Mouse (Mus musculus): ENCODE data around the gene Arhgdib.

Arhgdib gene

DNA sequence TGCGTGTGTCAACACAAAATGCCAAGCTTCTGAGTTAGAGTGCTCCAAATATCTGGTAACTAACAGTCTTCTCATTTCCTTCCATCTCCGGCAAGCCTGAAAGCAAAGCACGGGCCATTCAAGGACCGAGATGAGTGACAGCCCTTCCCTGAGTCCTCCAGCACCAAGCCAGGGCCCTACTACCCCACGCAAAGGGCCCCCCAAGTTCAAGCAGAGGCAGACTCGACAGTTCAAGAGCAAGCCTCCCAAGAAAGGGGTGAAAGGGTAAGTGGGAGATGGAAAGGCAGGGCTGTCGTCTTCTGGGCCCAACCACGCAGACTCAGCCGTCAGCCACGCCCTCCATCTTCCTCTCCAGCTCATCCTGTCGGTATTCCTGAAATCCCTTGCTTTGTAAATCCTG lies 17.4 kb upstream of the Arhgdib start:
- TF ChIP-seq GATA4 (IDR thresholded peaks at IDR 0.05; ENCODE audit: insufficient replicate concordance, low read length), result no peak

DNA sequence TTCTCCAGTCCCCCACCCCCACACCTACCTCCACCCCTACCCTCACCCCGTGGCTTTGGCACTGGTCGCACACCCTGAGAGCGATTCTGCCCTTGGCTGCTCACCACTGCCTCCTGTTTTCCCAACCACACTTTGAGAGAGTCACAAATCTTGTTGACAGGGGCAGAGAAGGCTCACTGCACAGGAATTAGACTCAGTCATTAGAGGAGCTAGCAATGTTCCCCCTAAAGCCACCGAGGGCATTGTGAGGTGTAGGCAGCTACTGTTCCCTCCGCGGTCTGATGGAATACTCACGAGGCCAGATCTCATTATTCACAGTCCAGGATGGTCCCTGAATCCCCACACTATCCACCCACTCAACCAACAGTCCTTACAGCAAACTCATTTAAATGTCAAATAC lies 15.4 kb upstream of the Arhgdib start:
- TF ChIP-seq GATA4 (IDR thresholded peaks at IDR 0.05; ENCODE audit: insufficient replicate concordance, low read length), result no peak

DNA sequence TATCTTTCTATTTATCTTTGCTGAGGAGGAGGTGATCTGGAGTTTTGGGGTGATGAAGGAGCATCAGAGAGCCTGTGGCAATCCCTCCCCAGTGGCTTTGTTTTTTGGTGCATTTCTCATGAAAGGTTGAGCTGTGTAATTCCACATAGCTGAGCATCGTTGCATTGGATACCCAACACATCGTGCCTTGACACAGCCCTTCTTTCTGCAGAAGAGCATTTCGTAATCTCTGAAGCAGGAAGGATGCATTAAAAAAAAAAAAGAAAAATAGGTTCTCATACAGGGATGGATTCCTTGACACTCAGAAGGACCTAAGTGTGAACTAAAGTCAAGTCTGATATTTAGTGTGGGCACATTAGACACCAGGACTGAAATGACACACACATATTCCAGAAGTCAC lies 13.5 kb upstream of the Arhgdib start:
- TF ChIP-seq GATA4 (IDR thresholded peaks at IDR 0.05; ENCODE audit: insufficient replicate concordance, low read length), result no peak

DNA sequence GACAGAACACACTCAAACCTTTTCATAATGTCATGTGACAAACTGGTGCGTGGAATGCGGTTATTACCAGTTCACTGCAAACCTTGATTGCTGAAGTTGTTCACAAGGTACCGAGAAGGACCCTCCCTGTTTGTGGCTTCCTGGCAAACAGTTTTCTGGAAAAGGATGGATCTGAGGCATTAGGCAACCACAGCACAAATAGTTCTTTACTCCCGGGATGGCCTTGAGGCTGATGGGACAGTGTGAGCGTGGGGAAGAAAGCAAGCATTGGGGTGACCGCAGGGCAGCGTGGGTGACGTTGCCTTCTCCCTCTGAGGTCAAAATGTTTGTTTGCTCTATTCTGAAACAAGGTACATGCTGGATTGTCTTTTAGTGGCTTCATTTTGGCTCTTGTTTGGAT lies 13.0 kb upstream of the Arhgdib start:
- TF ChIP-seq GATA4 (IDR thresholded peaks at IDR 0.05; ENCODE audit: insufficient replicate concordance, low read length), result no peak

DNA sequence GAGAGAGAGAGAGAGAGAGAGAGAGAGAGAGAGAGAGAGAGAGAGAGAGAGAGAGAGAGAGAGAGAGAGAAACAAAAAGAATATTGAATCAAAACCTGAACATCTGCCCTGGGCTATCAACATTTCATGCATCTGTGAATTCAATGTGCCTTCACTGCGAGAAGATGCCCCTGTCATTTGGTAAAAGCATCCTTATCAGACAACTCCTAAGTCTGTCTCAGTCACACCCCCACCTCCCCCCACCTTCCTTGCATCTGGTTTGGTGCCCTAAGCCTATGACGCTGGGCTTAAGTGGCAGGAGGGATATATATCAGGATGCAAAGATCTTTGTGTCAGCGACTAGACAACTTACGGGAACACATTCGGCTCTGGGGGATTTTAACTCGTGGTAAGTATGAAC lies 12.5 kb upstream of the Arhgdib start:
- no peak for TF ChIP-seq GATA4 (IDR thresholded peaks at IDR 0.05; ENCODE audit: insufficient replicate concordance, low read length)

DNA sequence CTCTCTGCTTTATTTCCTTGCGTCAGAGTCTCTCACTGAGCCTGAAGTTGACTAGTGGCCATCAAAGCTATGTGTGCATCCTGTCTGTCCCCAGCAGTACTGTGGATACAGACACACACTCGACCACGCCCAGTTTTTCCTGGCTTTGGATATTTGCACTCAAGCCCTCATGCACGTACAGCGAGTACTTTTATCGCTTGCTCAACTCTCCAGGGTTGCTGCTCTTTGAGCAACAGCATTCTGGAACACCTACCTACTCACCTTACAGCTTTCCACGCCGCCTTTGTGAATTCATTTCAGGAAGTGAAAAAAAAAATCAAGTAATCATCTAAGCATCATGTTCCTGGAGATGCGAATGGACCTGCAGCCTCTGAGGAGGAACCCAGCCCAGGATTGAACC lies 11.2 kb upstream of the Arhgdib start:
- no peak for TF ChIP-seq GATA4 (IDR thresholded peaks at IDR 0.05; ENCODE audit: insufficient replicate concordance, low read length)

DNA sequence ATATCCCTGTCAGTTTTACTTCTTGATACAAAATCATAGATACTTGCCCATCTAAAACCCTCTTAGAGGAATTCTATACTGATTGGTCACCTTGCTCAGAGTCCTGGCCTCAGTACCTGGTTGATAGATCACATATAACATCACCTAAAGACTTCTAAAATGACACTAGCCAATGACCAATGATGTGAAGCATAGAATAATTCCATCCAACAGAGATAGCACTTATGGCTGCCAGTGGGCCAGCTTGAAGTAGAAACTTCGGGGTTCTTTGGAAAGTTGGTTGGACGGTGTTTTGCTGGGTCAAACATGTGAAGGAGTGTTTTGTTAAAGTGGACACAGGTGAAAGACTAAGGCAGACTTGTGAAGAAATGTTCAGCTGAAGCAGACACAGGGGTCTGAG lies 8.5 kb upstream of the Arhgdib start:
- TF ChIP-seq GATA4 (IDR thresholded peaks at IDR 0.05; ENCODE audit: insufficient replicate concordance, low read length), result no peak

DNA sequence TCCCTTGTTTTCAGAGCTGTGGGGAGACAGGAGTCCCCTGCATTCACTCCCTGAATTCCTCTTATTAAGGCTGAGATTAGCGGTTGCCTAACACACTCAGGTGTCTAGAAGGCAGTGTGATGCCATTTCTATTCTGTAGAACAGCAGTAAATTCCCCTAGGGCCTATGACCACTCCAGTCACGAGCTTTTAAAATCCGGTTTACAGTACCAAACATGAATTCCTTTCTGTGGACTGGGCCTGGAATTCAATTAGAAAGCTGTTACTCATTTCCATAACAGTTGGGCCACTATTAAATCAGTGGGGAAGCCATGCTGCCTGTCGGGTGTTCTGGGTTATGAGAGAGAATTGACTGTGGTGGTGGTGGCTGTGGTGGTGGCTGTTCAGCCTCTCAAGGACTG lies 6.0 kb upstream of the Arhgdib start:
- no peak for TF ChIP-seq GATA4 (IDR thresholded peaks at IDR 0.05; ENCODE audit: insufficient replicate concordance, low read length)

DNA sequence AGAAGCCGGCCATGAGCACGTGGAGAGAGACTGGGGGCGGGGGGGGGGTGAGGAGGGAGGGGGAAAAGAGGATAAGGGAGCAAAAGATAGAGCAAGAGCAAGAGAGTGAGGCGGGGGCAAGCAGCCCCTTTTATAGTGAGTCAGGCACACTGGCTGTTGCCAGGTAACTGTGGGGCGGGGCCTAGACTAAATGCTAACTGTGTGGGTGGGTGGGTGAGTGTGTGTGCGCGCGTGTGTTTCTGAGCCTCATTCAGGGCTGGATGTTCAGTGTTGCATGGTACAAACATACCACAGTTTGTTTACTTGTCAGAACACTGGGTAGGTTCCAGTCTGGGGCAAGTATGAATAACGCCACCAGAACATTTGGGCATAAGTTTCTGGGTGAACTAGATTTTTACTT lies 5.2 kb upstream of the Arhgdib start:
- no peak for TF ChIP-seq GATA4 (IDR thresholded peaks at IDR 0.05; ENCODE audit: insufficient replicate concordance, low read length)

DNA sequence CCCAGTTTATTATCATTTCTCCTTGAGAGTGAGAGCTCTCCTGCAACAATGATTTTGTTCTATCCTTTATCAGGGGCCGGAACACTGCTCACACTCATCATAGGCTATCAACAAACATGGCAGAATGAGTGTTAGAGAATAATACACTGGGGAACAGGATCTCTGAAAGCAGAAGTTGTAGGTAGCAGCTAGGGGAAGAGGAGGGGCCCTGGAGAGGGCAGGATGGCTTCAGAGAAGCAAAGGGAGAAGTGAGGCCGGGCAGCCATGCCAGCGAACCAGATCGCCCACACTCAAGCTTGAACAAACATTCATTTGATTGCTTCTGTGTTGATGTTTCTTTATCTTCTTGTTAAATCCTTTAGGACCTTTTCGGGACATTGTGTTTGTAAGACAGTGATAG lies 4.5 kb upstream of the Arhgdib start:
- TF ChIP-seq GATA4 (IDR thresholded peaks at IDR 0.05; ENCODE audit: insufficient replicate concordance, low read length), result no peak

DNA sequence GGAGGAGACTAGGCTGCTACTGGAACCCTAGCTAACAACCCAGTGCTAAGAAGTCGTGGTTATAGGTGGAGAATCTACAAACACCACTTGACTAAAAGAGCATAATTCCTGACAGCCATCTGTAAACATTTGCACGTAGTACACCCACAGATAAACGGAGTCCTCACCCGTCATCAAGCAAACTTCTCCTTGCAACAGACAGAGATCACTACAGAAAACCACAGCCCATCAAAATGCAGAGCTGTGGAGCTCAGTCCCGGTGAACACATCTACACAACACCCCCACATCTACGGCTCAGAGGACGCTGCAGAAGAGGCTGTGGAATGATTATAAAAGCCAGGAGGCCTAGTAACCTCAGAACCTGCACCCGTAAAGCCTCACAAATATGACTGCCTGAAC lies 2.8 kb upstream of the Arhgdib start:
- TF ChIP-seq GATA4 (IDR thresholded peaks at IDR 0.05; ENCODE audit: insufficient replicate concordance, low read length), result no peak

DNA sequence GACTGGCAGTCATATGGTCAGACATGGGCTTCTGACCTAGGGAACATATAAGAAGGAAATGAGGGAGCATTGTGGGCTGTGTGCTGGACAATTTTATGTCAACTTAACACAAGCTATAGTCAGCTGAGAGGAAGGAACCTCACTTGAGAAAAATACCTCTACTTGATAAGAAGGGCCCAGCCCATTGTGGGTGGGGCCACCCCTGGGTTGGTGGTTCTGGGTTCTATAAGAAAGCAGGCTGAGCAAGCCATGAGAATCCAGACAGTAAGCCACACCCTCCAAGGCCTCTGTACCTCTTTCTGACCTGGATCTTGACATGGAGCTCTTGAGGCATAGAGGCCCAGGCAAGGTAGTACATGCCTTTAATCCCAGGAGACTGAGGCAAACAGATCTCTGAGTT lies 1.7 kb upstream of the Arhgdib start:
- TF ChIP-seq GATA4 (IDR thresholded peaks at IDR 0.05; ENCODE audit: insufficient replicate concordance, low read length), result no peak

DNA sequence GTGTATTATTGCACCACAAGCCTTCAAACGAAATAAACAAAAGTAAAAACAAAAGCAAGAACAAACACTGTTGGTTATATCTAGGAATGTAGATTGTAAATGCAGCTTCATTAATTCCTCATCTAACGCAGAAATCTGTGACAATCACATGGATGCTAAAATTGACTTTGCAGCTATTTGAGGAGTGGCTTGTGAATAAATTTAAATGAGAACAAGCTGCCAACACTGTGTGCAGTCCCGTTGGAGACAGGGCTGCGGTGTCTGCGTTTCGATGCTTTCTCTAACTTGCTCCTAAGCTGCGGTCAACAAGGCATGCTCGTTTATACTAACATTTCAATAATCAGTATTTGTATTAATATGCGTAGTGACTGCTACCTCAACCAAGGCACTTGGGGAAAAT lies 581 bp upstream of the Arhgdib start:
- no peak for TF ChIP-seq GATA4 (IDR thresholded peaks at IDR 0.05; ENCODE audit: insufficient replicate concordance, low read length)

DNA sequence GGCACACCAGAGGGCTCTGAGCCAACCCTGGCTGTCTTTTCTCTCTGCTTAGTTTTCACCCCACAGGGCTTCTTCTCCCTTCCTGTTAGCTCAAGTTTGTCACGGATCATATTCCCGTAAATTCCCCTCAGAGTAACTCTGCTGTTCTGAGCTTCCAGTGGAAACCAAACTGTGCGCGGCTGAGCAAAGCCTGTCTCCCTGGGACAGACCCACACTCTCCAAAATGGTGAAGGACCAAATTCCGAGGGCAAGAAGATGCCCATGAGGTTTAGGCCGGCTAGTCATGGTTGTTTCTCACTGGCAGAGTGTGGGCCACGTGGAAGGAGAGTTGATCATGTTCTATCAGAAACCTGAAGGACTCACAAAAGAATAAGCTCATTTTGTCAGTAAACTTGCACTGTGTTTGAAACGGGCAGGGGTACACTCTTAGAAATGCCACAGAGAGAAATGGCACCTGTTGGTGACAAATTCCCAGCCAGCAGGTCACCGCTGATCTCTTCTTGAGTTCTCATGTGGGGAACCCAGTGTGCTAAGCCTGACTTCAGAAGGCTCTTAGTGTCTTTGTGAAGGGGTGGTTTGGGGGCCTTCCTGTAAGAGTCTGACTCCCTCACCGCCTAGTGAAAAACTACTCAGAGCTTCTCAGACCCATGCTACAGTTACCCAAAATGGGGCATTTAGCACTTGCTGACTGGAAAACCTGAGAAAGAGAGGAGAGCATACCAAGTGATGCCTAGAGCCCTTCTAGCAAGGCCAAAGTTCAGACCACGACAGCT lies 1.3 kb downstream of the Arhgdib start:
- TF ChIP-seq GATA4 (IDR thresholded peaks at IDR 0.05; ENCODE audit: insufficient replicate concordance, low read length), result no peak

DNA sequence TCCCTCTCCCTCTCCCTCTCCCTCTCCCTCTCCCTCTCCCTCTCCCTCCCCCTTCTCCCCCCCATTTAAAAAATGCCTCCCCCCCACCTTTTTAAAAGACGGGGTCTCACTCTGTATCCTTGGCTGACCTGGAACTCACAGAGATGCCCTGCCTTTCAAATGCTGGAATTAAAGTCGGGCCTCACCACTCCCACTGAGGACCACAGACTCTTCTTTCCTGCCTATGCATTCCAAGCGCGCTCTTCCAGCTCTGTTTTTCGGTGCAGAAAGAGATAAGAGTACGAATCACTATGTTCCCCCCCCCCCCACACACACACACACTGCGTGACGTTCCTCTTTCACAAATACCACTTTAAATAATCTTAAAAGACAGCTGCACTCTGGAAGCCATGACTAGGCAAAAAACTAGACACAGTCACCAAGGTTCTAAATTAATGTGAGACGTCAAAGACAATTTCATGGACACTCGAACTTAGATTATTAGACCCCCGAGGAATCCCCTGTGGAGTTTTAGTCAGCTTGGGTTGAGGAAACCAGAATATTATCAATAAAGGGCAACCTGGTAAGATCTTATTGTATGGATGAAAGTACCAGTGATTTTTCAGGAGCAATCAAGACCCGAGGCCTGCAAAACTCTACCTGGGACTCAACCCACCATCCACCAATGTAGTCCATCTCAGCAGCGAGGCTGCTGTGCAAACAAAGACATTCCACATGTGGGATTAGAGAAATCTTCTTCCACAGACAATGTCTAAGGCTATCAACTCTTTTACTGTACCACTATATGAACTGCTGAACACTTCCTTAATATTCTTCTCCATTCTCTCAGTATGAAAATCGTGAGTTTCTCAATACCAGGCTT lies 2.1 kb downstream of the Arhgdib start:
- peak; percentile 54; the same call in 1 of the 2 replicates for TF ChIP-seq GATA4 (IDR thresholded peaks at IDR 0.05; ENCODE audit: insufficient replicate concordance, low read length)

DNA sequence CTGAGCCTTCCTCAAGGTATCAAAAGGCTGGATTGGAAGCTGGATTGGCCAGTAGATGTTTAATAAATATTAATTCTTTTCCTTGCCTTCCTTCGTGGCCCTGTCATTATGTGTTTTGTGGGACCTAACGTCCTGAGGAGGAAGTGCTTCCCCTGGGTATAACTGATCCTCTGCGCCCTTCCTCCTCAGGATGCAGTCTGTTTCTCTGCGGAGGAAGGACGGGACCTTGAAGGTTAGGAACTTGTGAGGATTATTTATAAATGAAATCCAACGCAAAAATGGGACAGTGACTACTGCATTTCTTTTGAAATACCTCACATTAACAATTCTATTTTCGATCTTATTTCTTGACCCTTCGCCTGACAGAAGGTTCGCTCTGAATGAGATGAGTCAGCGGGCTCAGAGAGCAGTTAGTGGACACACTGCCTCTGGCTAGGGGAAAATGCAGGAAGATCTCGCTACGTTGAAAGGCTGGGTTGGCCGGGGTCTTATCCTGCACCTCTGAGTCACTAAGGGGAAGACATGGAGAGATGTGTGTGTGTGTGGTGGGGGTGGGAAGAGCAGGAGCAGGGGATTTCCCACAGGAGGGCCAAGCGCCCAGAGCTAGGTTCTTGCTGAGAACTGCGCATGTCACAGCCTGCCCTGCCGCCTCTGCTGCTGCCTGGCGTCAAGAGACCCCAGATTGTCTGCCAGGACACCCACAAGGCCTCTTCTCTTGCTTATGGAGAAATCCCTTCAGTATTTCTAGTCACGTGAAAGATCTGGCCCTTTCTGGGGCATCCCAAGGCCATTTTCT lies 3.2 kb downstream of the Arhgdib start:
- TF ChIP-seq GATA4 (IDR thresholded peaks at IDR 0.05; ENCODE audit: insufficient replicate concordance, low read length), result no peak
